8 mouse cellular contexts compared by ENCODE assay signal in genomic region chr7:73541412-73542130, GRCm38 (mm10). TPM values are rescaled to one million over a fixed set of nuclear protein-coding genes. Genes with fewer than 3 reads are reported as not detected.
DNase-seq lines count a peak whose midpoint lies in the region; ATAC-seq lines count a peak whose summit lies in the region.

Chd2 (minus strand) TSS chr7:73541830.

- H3K9ac ChIP-seq in hindbrain, embryonic 13.5 days = peak within 1 kb of the TSS; percentile 91

- no peaks in the 10 kb centered on the region for H3K9me3 ChIP-seq in hindbrain, embryonic 13.5 days

- H3K4me3 ChIP-seq in hindbrain, embryonic 13.5 days = peak within 1 kb of the TSS; percentile 66

- H3K27ac ChIP-seq in hindbrain, embryonic 13.5 days = peak within 1 kb of the TSS; percentile 99

- peak within 1 kb of the TSS; percentile 65 for H3K4me2 ChIP-seq in hindbrain, embryonic 13.5 days

- peaks cover 19% of the 10 kb centered on the region for H3K4me1 ChIP-seq in hindbrain, embryonic 13.5 days (replicated peaks)

- ATAC-seq in hindbrain, embryonic 13.5 days (ENCODE audit: low FRiP score) = no peak
- ATAC-seq in megakaryocyte, adult 5-6 weeks (ENCODE audit: poor library complexity, severe bottlenecking) = peak; percentile 61

- peak; percentile 46 to 54 for DNase-seq in left cerebral cortex, adult 18-20 months (ENCODE audit: low spot score in 2 of 2)
- no peak for DNase-seq in left cerebral cortex, adult 11 months (ENCODE audit: low spot score)
- DNase-seq in cerebellum, postnatal 14 days = peak; percentile 70 to 71
- DNase-seq in frontal cortex, postnatal 36 days (ENCODE audit: low spot score in 2 of 2) = peak; percentile 37 to 68
- peak in 1 of 2 experiments; percentile 64 for DNase-seq in left cerebral cortex, adult 8-10 months (ENCODE audit: low spot score in 2 of 2)
- peak; percentile 54 for DNase-seq in right cerebral cortex, postnatal 14 days

- no peaks in the 10 kb centered on the region for H3K27me3 ChIP-seq in hindbrain, embryonic 13.5 days

- 0% methylated on average over 15 of the region's 15 CpGs for WGBS in hindbrain, embryonic 13.5 days

- H3K36me3 ChIP-seq in hindbrain, embryonic 13.5 days = peaks cover 6% of the 10 kb centered on the region; the same call in 1 of the 2 replicates

RNA-seq across cellular contexts. Expression of gene Chd2, which starts in this region (rescaled TPM):
- total RNA-seq in left cerebral cortex, adult 18-20 months (2021) = 10 to 100 TPM; 50.2 to 57.2 TPM
- polyA plus RNA-seq in hindbrain, embryonic 13.5 days (2015; fragmentation: Nextera tagmentation; extraction: Ambion mirVana) = 44.7 and 53.5 TPM in 2 replicates
- total RNA-seq in left cerebral cortex, adult 8-10 months (2022) = 10 to 100 TPM; 45.2 to 57.4 (median 48.6) TPM
- total RNA-seq in megakaryocyte, adult 5-6 weeks (2015) = 51.4 and 54.4 TPM in 2 replicates
- total RNA-seq in megakaryocyte, adult 5-6 weeks (2017) = 88.6 and 119 TPM in 2 replicates
